Comparison of ENCODE assay signal across 8 mouse cellular contexts in the genomic region with DNA sequence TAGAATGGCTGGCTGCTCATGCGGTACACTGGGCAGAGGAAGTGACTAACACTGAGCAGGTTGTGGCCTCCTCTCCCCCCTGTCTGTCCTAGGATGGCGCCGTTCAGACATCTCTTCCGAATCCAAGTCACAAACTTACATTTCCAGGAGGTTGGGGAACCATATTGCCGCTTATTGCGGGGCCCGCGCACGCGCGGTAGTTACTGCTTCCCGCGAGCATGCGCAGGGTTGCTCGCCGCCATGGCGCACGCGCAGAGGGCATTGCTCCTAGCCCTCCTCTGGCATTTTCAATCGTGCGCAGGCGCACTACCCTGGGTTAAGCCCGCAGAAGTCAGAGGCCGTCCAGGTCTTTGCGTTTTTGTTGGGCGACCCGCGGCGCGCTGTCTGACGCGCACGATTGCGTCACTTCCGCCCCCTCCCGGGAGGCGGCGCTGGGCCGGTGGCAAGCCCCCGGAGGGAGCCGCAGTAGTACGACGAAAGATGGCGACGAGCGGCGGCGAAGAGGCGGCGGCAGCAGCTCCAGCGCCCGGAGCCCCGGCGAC. TPM values are rescaled to one million over a fixed set of nuclear protein-coding genes. Genes with fewer than 3 reads are reported as not detected.
DNase-seq lines count a peak whose midpoint lies in the region; ATAC-seq and TF ChIP-seq lines count a peak whose summit lies in the region.

No protein-coding gene starts in this region.

- peak overlapping the region; percentile 94 for H3K9ac ChIP-seq in embryonic facial prominence, embryonic 13.5 days
- peak overlapping the region; percentile 87 for H3K9ac ChIP-seq in limb, embryonic 12.5 days (replicated peaks)
- H3K9ac ChIP-seq in midbrain, embryonic 15.5 days = peak overlapping the region; percentile 81

- TF ChIP-seq CTCF in kidney, adult 2 months (conservative IDR thresholded peaks at IDR 0.05; ENCODE audit: insufficient read depth, insufficient read length, low read depth, low read length) = no peak
- no peak for TF ChIP-seq CTCF in spleen, adult 2 months (IDR thresholded peaks at IDR 0.05; ENCODE audit: extremely low read depth, insufficient read depth, insufficient read length, insufficient replicate concordance)

- H3K36me3 ChIP-seq in embryonic facial prominence, embryonic 13.5 days = peaks cover 33% of the 10 kb centered on the region
- no peaks in the 10 kb centered on the region for H3K36me3 ChIP-seq in kidney, adult 2 months (ENCODE audit: control insufficient read depth, insufficient read depth, low read length)
- peaks cover 33% of the 10 kb centered on the region for H3K36me3 ChIP-seq in limb, embryonic 12.5 days
- H3K36me3 ChIP-seq in midbrain, embryonic 15.5 days (replicated peaks) = peaks cover 18% of the 10 kb centered on the region
- H3K36me3 ChIP-seq in spleen, adult 2 months (ENCODE audit: control insufficient read depth, insufficient read depth, low read length) = 0 out of 2 replicates have a peak, but pooled peaks cover 1% of the 10 kb centered on the region

- no peaks in the 10 kb centered on the region for H3K27me3 ChIP-seq in embryonic facial prominence, embryonic 13.5 days
- H3K27me3 ChIP-seq in kidney, adult 2 months (replicated peaks; ENCODE audit: control insufficient read depth, insufficient read depth, low read length) = no peaks in the 10 kb centered on the region
- no peaks in the 10 kb centered on the region for H3K27me3 ChIP-seq in limb, embryonic 12.5 days
- H3K27me3 ChIP-seq in midbrain, embryonic 15.5 days (replicated peaks) = no peaks in the 10 kb centered on the region
- no peaks in the 10 kb centered on the region for H3K27me3 ChIP-seq in spleen, adult 2 months (ENCODE audit: control insufficient read depth, insufficient read depth, low read length)

- DNase-seq in 3134 (ENCODE audit: extremely low read depth, insufficient read length, low spot score) = peak; percentile 99
- peak; percentile 100 for DNase-seq in adrenal gland, postnatal 36 days
- peak; percentile 100 for DNase-seq in heart, adult 18-20 months
- DNase-seq in kidney, adult 2 months = peak; percentile 100
- peak; percentile 99 to 100 for DNase-seq in spleen, adult 2 months (ENCODE audit: low read depth in 1 of 2, low spot score in 2 of 2)

- peaks cover 30% of the 10 kb centered on the region for H3K4me1 ChIP-seq in embryonic facial prominence, embryonic 13.5 days
- peaks cover 7% of the 10 kb centered on the region; the same call in 1 of the 2 replicates for H3K4me1 ChIP-seq in kidney, adult 2 months (ENCODE audit: control insufficient read depth, insufficient read depth, low read length)
- peaks cover 15% of the 10 kb centered on the region for H3K4me1 ChIP-seq in limb, embryonic 12.5 days (replicated peaks)
- peaks cover 33% of the 10 kb centered on the region for H3K4me1 ChIP-seq in midbrain, embryonic 15.5 days
- H3K4me1 ChIP-seq in spleen, adult 2 months (ENCODE audit: control insufficient read depth, insufficient read depth, insufficient read length) = peaks cover 9% of the 10 kb centered on the region

- peak overlapping the region; percentile 89 for H3K4me3 ChIP-seq in embryonic facial prominence, embryonic 13.5 days
- peak overlapping the region; percentile 95 for H3K4me3 ChIP-seq in kidney, adult 2 months (ENCODE audit: insufficient read depth, low read depth, low read length)
- peak overlapping the region; percentile 75 for H3K4me3 ChIP-seq in limb, embryonic 12.5 days (replicated peaks)
- H3K4me3 ChIP-seq in midbrain, embryonic 15.5 days = peak overlapping the region; percentile 86
- peak overlapping the region; percentile 95 for H3K4me3 ChIP-seq in spleen, adult 2 months (ENCODE audit: extremely low read depth, insufficient read depth, insufficient read length)

- peak overlapping the region; percentile 90 for H3K27ac ChIP-seq in embryonic facial prominence, embryonic 13.5 days
- H3K27ac ChIP-seq in kidney, adult 2 months (ENCODE audit: insufficient read depth, low read depth, low read length) = peak overlapping the region; percentile 76
- H3K27ac ChIP-seq in limb, embryonic 12.5 days = peak overlapping the region; percentile 88
- peak overlapping the region; percentile 82 for H3K27ac ChIP-seq in midbrain, embryonic 15.5 days
- peak overlapping the region; percentile 86 for H3K27ac ChIP-seq in spleen, adult 2 months (ENCODE audit: insufficient read depth, low read length)

- WGBS in embryonic facial prominence, embryonic 13.5 days = under 1% methylated on average over 54 of the region's 54 CpGs
- WGBS in kidney, adult 2 months = under 1% methylated on average over 54 of the region's 54 CpGs
- WGBS in limb, embryonic 12.5 days = under 1% methylated on average over 54 of the region's 54 CpGs
- WGBS in midbrain, embryonic 15.5 days = under 1% methylated on average over 53 of the region's 54 CpGs
- WGBS in spleen, adult 2 months = under 1% methylated on average over 54 of the region's 54 CpGs

- peak overlapping the region; percentile 92 for H3K4me2 ChIP-seq in embryonic facial prominence, embryonic 13.5 days
- H3K4me2 ChIP-seq in limb, embryonic 12.5 days = peak overlapping the region; percentile 94
- H3K4me2 ChIP-seq in midbrain, embryonic 15.5 days = peak overlapping the region; percentile 97

- TF ChIP-seq POLR2A in kidney, adult 2 months (IDR thresholded peaks at IDR 0.05; ENCODE audit: low read depth, low read length) = peak; percentile 33
- peak; percentile 39 for TF ChIP-seq POLR2A in spleen, adult 2 months (IDR thresholded peaks at IDR 0.05; ENCODE audit: low read depth, low read length)

- ATAC-seq in embryonic facial prominence, embryonic 13.5 days (ENCODE audit: insufficient number of reproducible peaks, insufficient read depth, low FRiP score, low TSS enrichment, low read depth) = peak; percentile 97
- peak; percentile 91 for ATAC-seq in limb, embryonic 12.5 days (ENCODE audit: insufficient number of reproducible peaks, insufficient read depth, low FRiP score, low TSS enrichment, low read depth)
- peak; percentile 95 for ATAC-seq in midbrain, embryonic 15.5 days (replicated peaks)

- no peaks in the 10 kb centered on the region for H3K9me3 ChIP-seq in embryonic facial prominence, embryonic 13.5 days
- no peaks in the 10 kb centered on the region for H3K9me3 ChIP-seq in limb, embryonic 12.5 days
- no peaks in the 10 kb centered on the region for H3K9me3 ChIP-seq in midbrain, embryonic 15.5 days

RNA-seq across cellular contexts. Expression of a gene that starts 27.9 kb away (rescaled TPM):
- total RNA-seq in adrenal gland, postnatal 36 days (2021) = 100 to 1,000 TPM; 159 to 191 TPM
- polyA plus RNA-seq in embryonic facial prominence, embryonic 13.5 days (2015; fragmentation: Nextera tagmentation; extraction: Ambion mirVana) = 75.3 and 76.1 TPM in 2 replicates
- 100 to 1,000 TPM in 1 of 2 experiments, 10 to 100 TPM in 1; 93.4 to 104 TPM for total RNA-seq in heart, adult 18-20 months (2021)
- 129 and 168 TPM in 2 replicates for polyA plus RNA-seq in kidney, adult 2 months (2012; rRNA removed)
- 68.6 and 70.6 TPM in 2 replicates for polyA plus RNA-seq in limb, embryonic 12.5 days (2016; fragmentation: Nextera tagmentation; extraction: Ambion mirVana)
- 101 and 111 TPM in 2 replicates for polyA plus RNA-seq in midbrain, embryonic 15.5 days (2015; fragmentation: Nextera tagmentation; extraction: Ambion mirVana)
- polyA plus RNA-seq in spleen, adult 2 months (2012; rRNA removed) = 201 and 204 TPM in 2 replicates

RNA-seq across cellular contexts. Expression of a gene that starts 27.9 kb away (rescaled TPM):
- total RNA-seq in adrenal gland, postnatal 36 days (2021) = 10 to 100 TPM; 53.0 to 63.1 TPM
- 29.1 and 29.4 TPM in 2 replicates for polyA plus RNA-seq in embryonic facial prominence, embryonic 13.5 days (2015; fragmentation: Nextera tagmentation; extraction: Ambion mirVana)
- 10 to 100 TPM; 47.8 to 52.4 TPM for total RNA-seq in heart, adult 18-20 months (2021)
- 29.2 and 31.4 TPM in 2 replicates for polyA plus RNA-seq in kidney, adult 2 months (2012; rRNA removed)
- 29.4 and 30.5 TPM in 2 replicates for polyA plus RNA-seq in limb, embryonic 12.5 days (2016; fragmentation: Nextera tagmentation; extraction: Ambion mirVana)
- polyA plus RNA-seq in midbrain, embryonic 15.5 days (2015; fragmentation: Nextera tagmentation; extraction: Ambion mirVana) = 47.6 and 50.8 TPM in 2 replicates
- polyA plus RNA-seq in spleen, adult 2 months (2012; rRNA removed) = 17.2 and 23.3 TPM in 2 replicates

RNA-seq across cellular contexts. Expression of a gene that starts 27.9 kb away (rescaled TPM):
- 10 to 100 TPM; 65.3 to 78.7 TPM for total RNA-seq in adrenal gland, postnatal 36 days (2021)
- 122 and 130 TPM in 2 replicates for polyA plus RNA-seq in embryonic facial prominence, embryonic 13.5 days (2015; fragmentation: Nextera tagmentation; extraction: Ambion mirVana)
- 10 to 100 TPM; 26.0 to 30.7 TPM for total RNA-seq in heart, adult 18-20 months (2021)
- 16.3 and 21.2 TPM in 2 replicates for polyA plus RNA-seq in kidney, adult 2 months (2012; rRNA removed)
- 132 and 139 TPM in 2 replicates for polyA plus RNA-seq in limb, embryonic 12.5 days (2016; fragmentation: Nextera tagmentation; extraction: Ambion mirVana)
- polyA plus RNA-seq in midbrain, embryonic 15.5 days (2015; fragmentation: Nextera tagmentation; extraction: Ambion mirVana) = 81.7 and 88.6 TPM in 2 replicates
- polyA plus RNA-seq in spleen, adult 2 months (2012; rRNA removed) = 15.2 and 19.0 TPM in 2 replicates

Comparison
In these comparisons a context has a peak if more than half of its experiments do, and no peak if none do; other contexts are left out.
1. Peak in every context shown above with its lines: DNase-seq, ATAC-seq, H3K4me3 ChIP-seq and H3K27ac ChIP-seq.